8 mouse cellular contexts compared by ENCODE assay signal in genomic region chr11:31615107-31615811, GRCm38 (mm10). TPM values are rescaled to one million over a fixed set of nuclear protein-coding genes. Genes with fewer than 3 reads are reported as not detected.
DNase-seq lines count a peak whose midpoint lies in the region; ATAC-seq and TF ChIP-seq lines count a peak whose summit lies in the region.

No protein-coding gene starts in this region.

- H3K9me3 ChIP-seq in heart, embryonic 11.5 days (replicated peaks; ENCODE audit: control insufficient read depth, low read length), result no peaks in the 10 kb centered on the region
- H3K9me3 ChIP-seq in forebrain, embryonic 14.5 days (replicated peaks; ENCODE audit: control insufficient read depth, low read length), result no peaks in the 10 kb centered on the region

- H3K36me3 ChIP-seq in heart, embryonic 11.5 days (ENCODE audit: control insufficient read depth, insufficient read depth, low read length), result no peaks in the 10 kb centered on the region
- no peaks in the 10 kb centered on the region for H3K36me3 ChIP-seq in forebrain, embryonic 14.5 days (ENCODE audit: control insufficient read depth, insufficient read depth, low read length)

- H3K4me3 ChIP-seq in heart, embryonic 11.5 days (ENCODE audit: low read depth, low read length), result no peak overlapping the region
- no peak overlapping the region for H3K4me3 ChIP-seq in forebrain, embryonic 14.5 days (ENCODE audit: low read depth, low read length)
- H3K4me3 ChIP-seq in left cerebral cortex, adult 2 months, result no peak overlapping the region

- no peak overlapping the region for H3K9ac ChIP-seq in heart, embryonic 11.5 days (ENCODE audit: low read depth, low read length)
- H3K9ac ChIP-seq in forebrain, embryonic 14.5 days (ENCODE audit: low read length), result no peak overlapping the region

- peak; percentile 48 for DNase-seq in heart, adult 8-10 months (ENCODE audit: low spot score)
- peak; percentile 27 for DNase-seq in c-Kit-positive CD71-positive TER-119-positive erythroid progenitor cells, embryonic 14.5 days (ENCODE audit: low spot score)
- DNase-seq in forebrain, embryonic 14.5 days (ENCODE audit: low spot score), result peak; percentile 81
- DNase-seq in induced T-regulatory cell, adult 2 months (ENCODE audit: low read depth), result peak; percentile 66
- peak; percentile 53 to 65 for DNase-seq in left cerebral cortex, adult 2 months (ENCODE audit: extremely low spot score in 1 of 2, low spot score in 2 of 2)
- DNase-seq in mesoderm, embryonic 11.5 days (ENCODE audit: low read depth, low spot score), result peak; percentile 72
- DNase-seq in skeletal muscle tissue, adult 2 months (ENCODE audit: low read depth, low spot score), result peak; percentile 53

- ATAC-seq in heart, embryonic 11.5 days (replicated peaks; ENCODE audit: insufficient number of reproducible peaks, low FRiP score, low TSS enrichment), result no peak
- peak; percentile 55; the same call in 1 of the 2 replicates for ATAC-seq in forebrain, embryonic 14.5 days

- 59% methylated on average over 10 of the region's 10 CpGs for WGBS in heart, embryonic 11.5 days (ENCODE audit: insufficient replicate concordance)
- WGBS in forebrain, embryonic 14.5 days, result 61% methylated on average over 10 of the region's 10 CpGs

- no peak overlapping the region for H3K27ac ChIP-seq in heart, embryonic 11.5 days (ENCODE audit: low read depth, low read length)
- no peak overlapping the region for H3K27ac ChIP-seq in forebrain, embryonic 14.5 days (ENCODE audit: low read depth, low read length)
- no peak overlapping the region for H3K27ac ChIP-seq in left cerebral cortex, adult 2 months

- no peak overlapping the region for H3K4me2 ChIP-seq in heart, embryonic 11.5 days
- H3K4me2 ChIP-seq in forebrain, embryonic 14.5 days (ENCODE audit: low read length), result no peak overlapping the region

- TF ChIP-seq CTCF in left cerebral cortex, adult 2 months (IDR thresholded peaks at IDR 0.05), result peak; percentile 85

- intact Hi-C loops in left cerebral cortex, adult 2 months (cut with DNase I), result loop anchor here (2.0 kb wide), 1 partner anchor 366 kb away; no protein-coding TSS in a partner anchor

- H3K27me3 ChIP-seq in heart, embryonic 11.5 days (ENCODE audit: control insufficient read depth, insufficient read depth, low read length), result no peaks in the 10 kb centered on the region
- no peaks in the 10 kb centered on the region for H3K27me3 ChIP-seq in forebrain, embryonic 14.5 days (replicated peaks; ENCODE audit: control insufficient read depth, insufficient read depth, low read length)

- H3K4me1 ChIP-seq in heart, embryonic 11.5 days (ENCODE audit: control insufficient read depth, insufficient read depth, low read length), result no peaks in the 10 kb centered on the region
- no peaks in the 10 kb centered on the region for H3K4me1 ChIP-seq in forebrain, embryonic 14.5 days (ENCODE audit: control insufficient read depth, insufficient read depth, low read length)

RNA-seq across cellular contexts. Expression of gene Bod1, which starts 56.4 kb away (rescaled TPM):
- 100 to 1,000 TPM; 135 to 160 (median 146) TPM for total RNA-seq in heart, adult 8-10 months (2022)
- polyA plus RNA-seq in heart, embryonic 11.5 days (2014; fragmentation: Nextera tagmentation; extraction: Ambion mirVana), result 62.0 and 68.7 TPM in 2 replicates
- 154 and 184 TPM in 2 replicates for polyA plus RNA-seq in forebrain, embryonic 14.5 days (2014; fragmentation: Nextera tagmentation; extraction: Ambion mirVana)
- total RNA-seq in left cerebral cortex, adult 2 months (2021), result 100 to 1,000 TPM; 100 to 101 TPM

Comparison
In these comparisons a context has a peak if more than half of its experiments do, and no peak if none do; other contexts are left out.
1. DNase-seq: peak in every context shown above with its lines; median percentile 81 in forebrain, embryonic 14.5 days; 72 in mesoderm, embryonic 11.5 days; 66 in induced T-regulatory cell, adult 2 months; 59 in left cerebral cortex, adult 2 months; 53 in skeletal muscle tissue, adult 2 months; 48 in heart, adult 8-10 months; 27 in c-Kit-positive CD71-positive TER-119-positive erythroid progenitor cells, embryonic 14.5 days.